Mouse (Mus musculus) megakaryocyte, embryonic 14.5 days (primary cell): ENCODE measurements at regions not wholly inside any gene's neighbourhood (a gene's known extent, or its start where the extent isn't known, plus 50 kb on each side); places are given as distances from the start of the nearest gene placed in this dataset.

Experiments used
- FLI1 ChIP-seq: IDR thresholded peaks from 2 replicates; pipeline ENCODE4 v1.6.1; 2012; ENCODE audit warnings: low read length, inconsistent platforms, mixed read lengths
- GATA1 ChIP-seq: IDR thresholded peaks from 3 replicates; pipeline ENCODE4 v1.6.1; 2012; ENCODE audit warnings: mixed read lengths, low read length, inconsistent platforms, borderline replicate concordance

GRCm38 (mm10) chr3:21582122-21582521 lies 494.3 kb upstream of the Tbl1xr1 start:
- no peak for TF ChIP-seq GATA1
- no peak for TF ChIP-seq FLI1
